Mouse (Mus musculus) heart, adult 2 months (tissue): ENCODE measurements around the gene Ctsk. TPM values are rescaled to one million over a fixed set of nuclear protein-coding genes. Genes with fewer than 3 reads are reported as not detected.
A peak's percentile ranks its signal among the peaks of the same experiment; 100 is the strongest.

Experiments used
- DNase-seq, 2 experiments: peaks; one replicate each; pipeline ENCODE4 v3.0.0; 2021
- H3K27ac ChIP-seq: fragments of 200-600 bp; 2 replicates; pipeline ENCODE4 v1.8.1; 2022
- H3K27me3 ChIP-seq: fragments of 200-500 bp; 2 replicates; pipeline ENCODE4 v1.6.1; 2012; ENCODE audit warnings: mild to moderate bottlenecking, low read length, inconsistent platforms, mixed read lengths; ENCODE audit not compliant: control insufficient read depth, insufficient read depth
- H3K36me3 ChIP-seq: fragments of 200-500 bp; 2 replicates; pipeline ENCODE4 v1.6.1; 2012; ENCODE audit warnings: low read length, inconsistent platforms; ENCODE audit not compliant: control insufficient read depth, insufficient read depth
- H3K4me1 ChIP-seq: fragments of 200-500 bp; 2 replicates; pipeline ENCODE4 v1.6.1; 2011; ENCODE audit warnings: low read length; ENCODE audit not compliant: control insufficient read depth, insufficient read depth
- H3K4me3 ChIP-seq: fragments of 200-600 bp; 2 replicates; pipeline ENCODE4 v1.8.1; 2022
- H3K79me2 ChIP-seq: fragments of 200-500 bp; replicated peaks from 2 replicates; pipeline ENCODE4 v1.6.1; 2012; ENCODE audit warnings: mild to moderate bottlenecking, inconsistent platforms, low read length, moderate library complexity, mixed read lengths; ENCODE audit not compliant: control insufficient read depth, insufficient read depth
- H3K9ac ChIP-seq: fragments of 200-500 bp; 2 replicates; pipeline ENCODE4 v1.6.1; 2012; ENCODE audit warnings: low read depth, mild to moderate bottlenecking, control low read depth, inconsistent platforms, low read length, mixed read lengths
- CTCF ChIP-seq: fragments of 200-600 bp; IDR thresholded peaks from 2 replicates; pipeline ENCODE4 v1.8.1; 2022; ENCODE audit warnings: antibody characterized with exemption, mild to moderate bottlenecking, moderate library complexity
- EP300 ChIP-seq: fragments of 200-500 bp; IDR thresholded peaks from 2 replicates; pipeline ENCODE4 v1.6.1; 2011; ENCODE audit warnings: low read depth, low read length, control low read depth; ENCODE audit not compliant: insufficient read depth
- POLR2A ChIP-seq: fragments of 200-500 bp; IDR thresholded peaks from 2 replicates; pipeline ENCODE4 v1.6.1; 2011; ENCODE audit warnings: mild to moderate bottlenecking, low read depth, low read length, control low read depth; ENCODE audit not compliant: insufficient read depth
- WGBS: fragments of 180-500 bp; shearing (Covaris S2); methylation state at CpG from one replicate; pipeline ENCODE4 v1.1.7; 2018; 5-methylcytosine and 5-hydroxymethylcytosine counted together
- intact Hi-C: fragments of 180-260 bp; cut with DNase I; formaldehyde crosslinking; loops from one replicate; pipeline ENCODE4 v1.15.1; 2025
- polyA plus RNA-seq: library from polyadenylated mRNA; depleted of rRNA; stranded (reverse); fragments of >200 nt; gene quantifications from 2 replicates; pipeline ENCODE4 v1.2.3, GENCODE M21; 2012
- total RNA-seq, 2 experiments: library from RNA; stranded (reverse); gene quantifications; 2 replicates each; pipeline ENCODE4 v1.2.3; 2021

Ctsk gene
- total and polyA plus RNA-seq, 3 experiments = 5.4 to 8.7 (median 7.4) TPM

- Histone ChIP-seq H3K27me3 (no peaks in the 10 kb centered on the region), H3K79me2 (no peaks in the 10 kb centered on the region), H3K4me1 (peaks cover 4% of the 10 kb centered on the region), H3K4me3 (no peak overlapping the region), H3K9ac (no peak overlapping the region), H3K36me3 (no peaks in the 10 kb centered on the region), H3K27ac (no peak overlapping the region)
- peak; percentile 51 to 74 for DNase-seq
- intact Hi-C loops = loop anchor here (2.0 to 5.0 kb wide), 2 partner anchors 115 to 255 kb away; no protein-coding TSS in a partner anchor
- TF ChIP-seq CTCF (peak; percentile 87), POLR2A (no peak), EP300 (peak; percentile 83; the same call in 1 of the 2 replicates)
- WGBS = 14% methylated on average over 10 of the region's 10 CpGs
Observed at GRCm38 (mm10) chr3:95517493-95517898, 18.4 kb downstream of the Ctsk start.

DNA sequence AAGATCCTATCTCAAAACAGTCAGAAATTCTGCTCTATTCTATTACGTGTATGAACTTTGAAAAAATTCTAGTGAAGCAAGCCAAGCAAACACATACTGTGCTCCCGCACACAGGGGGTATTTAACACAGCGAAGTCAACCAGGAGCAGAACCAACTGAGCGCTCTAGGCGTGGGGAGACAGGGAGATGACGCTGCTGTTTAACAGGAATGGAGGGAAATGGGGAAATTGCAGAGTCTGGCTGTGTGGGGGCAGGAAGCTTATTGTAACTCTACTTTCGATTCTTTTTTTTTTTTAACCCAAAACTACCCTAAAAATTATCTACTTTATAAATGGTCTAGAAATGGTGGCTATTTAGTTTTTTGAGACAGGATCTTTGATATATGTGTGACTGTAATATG, 19.8 kb downstream of the Ctsk start:
- DNase-seq = no peak
- Histone ChIP-seq H3K27me3 (no peaks in the 10 kb centered on the region), H3K79me2 (no peaks in the 10 kb centered on the region), H3K4me1 (peaks cover 7% of the 10 kb centered on the region), H3K36me3 (no peaks in the 10 kb centered on the region), H3K9ac (no peak overlapping the region), H3K4me3 (no peak overlapping the region), H3K27ac (no peak overlapping the region)
- TF ChIP-seq CTCF (no peak), EP300 (no peak), POLR2A (no peak)
- WGBS = 71% methylated on average over 7 of the region's 7 CpGs
- intact Hi-C loops = loop anchor here (5.0 kb wide), 1 partner anchor 113 kb away; no protein-coding TSS in a partner anchor

GRCm38 (mm10) chr3:95519315-95519714, 20.3 kb downstream of the Ctsk start:
- no peak for DNase-seq
- no peak overlapping the region for H3K27ac ChIP-seq

DNA sequence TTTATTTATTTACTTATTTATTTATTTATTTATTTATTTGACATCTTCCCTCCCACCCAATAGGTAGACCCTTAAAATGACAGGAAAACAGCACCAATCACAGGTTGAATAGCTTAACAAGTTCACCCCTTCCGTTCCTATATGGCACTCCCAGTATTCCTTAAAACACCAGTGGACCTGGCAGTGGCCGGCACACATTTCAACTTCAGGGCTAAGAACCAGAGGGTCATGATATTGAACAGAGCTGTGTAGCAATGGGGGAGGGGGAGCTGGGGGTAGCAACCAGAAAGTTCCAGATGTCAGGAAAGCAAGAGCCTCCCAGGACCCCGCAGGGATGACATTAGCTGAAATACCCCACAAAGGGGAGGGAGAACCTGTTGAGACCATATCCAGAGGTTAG, 21.0 kb downstream of the Ctsk start:
- Histone ChIP-seq H3K27me3 (no peaks in the 10 kb centered on the region), H3K36me3 (no peaks in the 10 kb centered on the region), H3K9ac (no peak overlapping the region), H3K4me1 (peaks cover 7% of the 10 kb centered on the region), H3K4me3 (no peak overlapping the region), H3K79me2 (no peaks in the 10 kb centered on the region), H3K27ac (no peak overlapping the region)
- intact Hi-C loops = no loop called here
- TF ChIP-seq POLR2A = no peak
- no peak for TF ChIP-seq EP300
- TF ChIP-seq CTCF = no peak
- 94% methylated on average over 3 of the region's 3 CpGs for WGBS
- no peak for DNase-seq

More at GRCm38 (mm10) chr3:95519315-95519714, 20.3 kb downstream of the Ctsk start:
- Histone ChIP-seq H3K4me1 (peaks cover 7% of the 10 kb centered on the region), H3K4me3 (no peak overlapping the region), H3K27me3 (no peaks in the 10 kb centered on the region), H3K36me3 (no peaks in the 10 kb centered on the region), H3K9ac (no peak overlapping the region), H3K79me2 (no peaks in the 10 kb centered on the region)
- intact Hi-C loops = loop anchor here (5.0 kb wide), 1 partner anchor 113 kb away; no protein-coding TSS in a partner anchor
- no peak for TF ChIP-seq EP300
- 79% methylated on average over 2 of the region's 2 CpGs for WGBS

DNA sequence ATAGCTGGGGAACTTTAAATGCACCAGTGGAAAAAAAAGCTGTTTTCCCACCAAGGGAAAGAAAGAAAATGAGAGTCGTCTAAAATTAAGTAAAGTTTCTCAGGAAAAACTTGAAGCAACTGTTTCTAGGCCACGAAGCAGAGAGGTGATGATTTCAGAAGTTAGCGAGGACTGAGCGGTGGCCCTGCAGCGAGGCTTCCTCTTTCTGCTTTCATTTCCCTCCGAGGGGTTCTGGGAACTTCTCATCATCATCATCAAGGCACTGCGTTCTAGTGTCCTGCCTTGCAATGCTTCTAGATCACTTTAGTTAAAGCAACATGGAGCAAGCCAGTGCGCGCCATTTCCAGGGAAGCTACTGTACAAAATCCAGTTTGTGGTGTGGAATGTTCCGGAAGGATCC, 22.1 kb downstream of the Ctsk start:
- no peaks in the 10 kb centered on the region for H3K27me3 ChIP-seq
- WGBS = 67% methylated on average over 10 of the region's 10 CpGs
- no peak overlapping the region for H3K9ac ChIP-seq
- intact Hi-C loops = no loop called here
- no peaks in the 10 kb centered on the region for H3K79me2 ChIP-seq
- TF ChIP-seq CTCF (no peak), POLR2A (no peak), EP300 (no peak)
- H3K4me1 ChIP-seq = peaks cover 7% of the 10 kb centered on the region
- no peak overlapping the region for H3K27ac ChIP-seq
- H3K4me3 ChIP-seq = no peak overlapping the region
- no peaks in the 10 kb centered on the region for H3K36me3 ChIP-seq
- peak; percentile 32 to 53 for DNase-seq

DNA sequence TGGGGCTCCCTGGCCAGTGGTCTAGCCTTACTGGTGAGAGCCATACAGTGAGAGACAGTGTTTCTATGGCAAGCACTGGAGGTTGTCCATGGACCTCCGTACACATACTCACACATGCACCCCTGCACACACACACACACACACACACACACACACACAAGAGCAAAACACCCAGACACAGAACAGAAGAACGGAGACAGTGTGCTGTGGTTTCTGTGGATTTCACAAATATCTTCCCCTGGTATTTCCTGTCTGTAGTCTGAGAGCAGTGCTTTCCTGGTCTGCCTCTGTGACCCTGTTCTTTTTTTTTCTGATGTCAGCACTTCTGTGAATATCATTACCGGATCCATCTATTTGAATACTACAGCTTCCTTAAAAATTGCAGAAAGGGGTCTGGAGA, 24.6 kb downstream of the Ctsk start:
- Histone ChIP-seq H3K79me2 (no peaks in the 10 kb centered on the region), H3K4me1 (peaks cover 4% of the 10 kb centered on the region), H3K9ac (no peak overlapping the region), H3K36me3 (no peaks in the 10 kb centered on the region), H3K4me3 (no peak overlapping the region), H3K27ac (no peak overlapping the region), H3K27me3 (no peaks in the 10 kb centered on the region)
- intact Hi-C loops = no loop called here
- no peak for DNase-seq
- WGBS = 23% methylated on average over 3 of the region's 3 CpGs
- TF ChIP-seq EP300 (no peak), POLR2A (no peak)

GRCm38 (mm10) chr3:95524673-95525072, 25.6 kb downstream of the Ctsk start:
- DNase-seq = no peak
- H3K79me2 ChIP-seq = no peaks in the 10 kb centered on the region
- no peak for TF ChIP-seq CTCF
- no peak for TF ChIP-seq POLR2A
- no peak for TF ChIP-seq EP300
- peaks cover 4% of the 10 kb centered on the region for H3K4me1 ChIP-seq
- H3K27me3 ChIP-seq = no peaks in the 10 kb centered on the region
- H3K36me3 ChIP-seq = no peaks in the 10 kb centered on the region
- no peak overlapping the region for H3K4me3 ChIP-seq
- H3K27ac ChIP-seq = no peak overlapping the region
- intact Hi-C loops = no loop called here
- H3K9ac ChIP-seq = no peak overlapping the region
- 73% methylated on average over 2 of the region's 2 CpGs for WGBS
